Mouse (Mus musculus): ENCODE data around the gene Plekha7.

DNA sequence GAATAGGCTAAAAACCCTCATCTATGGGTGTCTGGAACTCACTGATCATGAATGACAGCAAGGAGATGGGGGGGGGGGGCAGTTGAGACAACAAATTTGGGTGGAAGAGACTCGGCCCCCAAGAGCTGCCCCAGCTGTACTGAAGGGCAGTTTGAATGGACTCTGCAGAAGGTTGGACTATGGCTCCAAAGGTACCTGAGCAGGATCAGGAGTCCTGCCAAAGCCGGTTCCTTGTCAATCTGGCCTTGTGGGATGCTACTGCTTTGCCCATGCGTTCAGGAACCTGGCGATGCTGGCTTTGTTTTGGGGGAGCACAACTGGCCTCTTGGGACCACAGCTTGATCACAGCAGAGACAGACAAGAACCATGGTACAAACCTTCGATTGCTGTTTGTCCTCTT, 52.5 kb downstream of the Plekha7 start:
- no peak for TF ChIP-seq FLI1 (IDR thresholded peaks at IDR 0.05; ENCODE audit: low read length)
- no peak for TF ChIP-seq GATA1 (IDR thresholded peaks at IDR 0.05; ENCODE audit: borderline replicate concordance, low read length)
